Mouse (Mus musculus) forebrain, embryonic 13.5 days (tissue): Measurements from ENCODE around the gene Dcaf15. TPM values are rescaled to one million over a fixed set of nuclear protein-coding genes. Genes with fewer than 3 reads are reported as not detected.

Source experiments
- ATAC-seq: fragments of 200-750 bp; cut with Nextera tagmentation; 2 replicates; pipeline ENCODE4 v1.8.0; 2017
- H3K27ac ChIP-seq: fragments of 300-500 bp; sonication (generic); 2 replicates; pipeline ENCODE4 v1.5.1; 2015; ENCODE audit warnings: inconsistent platforms, mild to moderate bottlenecking, moderate library complexity
- H3K27me3 ChIP-seq: fragments of 300-500 bp; sonication (generic); 2 replicates; pipeline ENCODE4 v1.6.1; 2015; ENCODE audit warnings: mild to moderate bottlenecking, inconsistent platforms
- H3K36me3 ChIP-seq: fragments of 300-500 bp; sonication (generic); 2 replicates; pipeline ENCODE4 v1.6.1; 2015; ENCODE audit warnings: mild to moderate bottlenecking, inconsistent platforms; ENCODE audit not compliant: poor library complexity, severe bottlenecking
- H3K4me1 ChIP-seq: fragments of 300-500 bp; sonication (generic); 2 replicates; pipeline ENCODE4 v1.6.1; 2015; ENCODE audit warnings: inconsistent platforms
- H3K4me2 ChIP-seq: fragments of 300-500 bp; sonication (generic); 2 replicates; pipeline ENCODE4 v1.6.1; 2015; ENCODE audit warnings: inconsistent platforms, mild to moderate bottlenecking, moderate library complexity
- H3K4me3 ChIP-seq: fragments of 300-500 bp; sonication (generic); 2 replicates; pipeline ENCODE4 v1.5.1; 2015; ENCODE audit warnings: mild to moderate bottlenecking, inconsistent platforms
- H3K9ac ChIP-seq: fragments of 300-500 bp; sonication (generic); 2 replicates; pipeline ENCODE4 v1.6.1; 2015; ENCODE audit warnings: mild to moderate bottlenecking, inconsistent platforms
- H3K9me3 ChIP-seq: fragments of 300-500 bp; sonication (generic); replicated peaks from 2 replicates; pipeline ENCODE4 v1.6.1; 2016; ENCODE audit warnings: inconsistent platforms
- WGBS: fragments of 180-500 bp; shearing (Covaris S2); methylation state at CpG from one replicate; pipeline ENCODE4 v1.1.7; 2015; 5-methylcytosine and 5-hydroxymethylcytosine counted together
- polyA plus RNA-seq: library from polyadenylated mRNA; unstranded; fragments of >200 nt; fragmentation: Nextera tagmentation; extraction: Ambion mirVana; gene quantifications from 2 replicates; pipeline ENCODE4 v1.2.1, GENCODE M21; 2015

Gene Dcaf15
- polyA plus RNA-seq, 1 experiment from 2014 or later: 17.0 TPM

GRCm38 (mm10) chr8:84096061-84096460, 8.5 kb downstream of the Dcaf15 start:
- H3K27ac ChIP-seq: no peak overlapping the region
- H3K4me1 ChIP-seq: no peaks in the 10 kb centered on the region
- no peak overlapping the region for H3K4me3 ChIP-seq
- 73% methylated on average over 8 of the region's 8 CpGs for WGBS
- H3K36me3 ChIP-seq: peaks cover 99% of the 10 kb centered on the region
- H3K4me2 ChIP-seq: no peak overlapping the region
- no peaks in the 10 kb centered on the region for H3K9me3 ChIP-seq
- H3K9ac ChIP-seq: no peak overlapping the region
- ATAC-seq: no peak
- H3K27me3 ChIP-seq: no peaks in the 10 kb centered on the region

GRCm38 (mm10) chr8:84090585-84090984, 14.0 kb downstream of the Dcaf15 start:
- H3K36me3 ChIP-seq: peaks cover 97% of the 10 kb centered on the region
- no peak overlapping the region for H3K4me3 ChIP-seq
- H3K27me3 ChIP-seq: no peaks in the 10 kb centered on the region
- H3K9me3 ChIP-seq: no peaks in the 10 kb centered on the region
- no peak overlapping the region for H3K4me2 ChIP-seq
- 95% methylated on average over 8 of the region's 8 CpGs for WGBS
- H3K9ac ChIP-seq: no peak overlapping the region
- no peak overlapping the region for H3K27ac ChIP-seq
- no peaks in the 10 kb centered on the region for H3K4me1 ChIP-seq
- no peak for ATAC-seq

- Histone ChIP-seq H3K27me3 (no peaks in the 10 kb centered on the region), H3K36me3 (peaks cover 91% of the 10 kb centered on the region), H3K27ac (no peak overlapping the region), H3K4me3 (no peak overlapping the region), H3K4me2 (no peak overlapping the region), H3K9me3 (no peaks in the 10 kb centered on the region), H3K4me1 (peaks cover 5% of the 10 kb centered on the region; the same call in 1 of the 2 replicates), H3K9ac (no peak overlapping the region)
- ATAC-seq: no peak
- 68% methylated on average over 9 of the region's 9 CpGs for WGBS
These were observed 15.3 kb downstream of the Dcaf15 start for GRCm38 (mm10) chr8:84089277-84089676.

DNA sequence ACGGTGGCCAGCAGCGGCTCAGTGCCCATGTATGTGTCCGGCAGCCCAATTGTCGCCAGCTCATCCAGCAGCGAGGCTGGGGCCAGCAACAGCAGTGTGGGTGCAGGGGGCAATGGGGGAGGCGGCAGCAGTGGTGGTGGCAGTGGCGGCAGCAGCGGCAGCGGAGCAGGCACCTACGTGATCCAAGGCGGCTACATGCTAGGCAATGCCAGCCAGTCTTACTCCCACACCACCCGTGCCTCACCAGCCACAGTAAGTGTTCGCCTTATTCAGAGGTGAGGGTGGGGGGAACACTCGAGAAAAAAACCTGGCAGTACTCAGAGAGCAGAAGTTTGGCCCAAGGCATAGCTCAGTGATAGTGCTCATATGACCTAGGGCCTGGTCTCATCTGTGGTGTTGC, 16.7 kb downstream of the Dcaf15 start:
- no peak overlapping the region for H3K9ac ChIP-seq
- no peaks in the 10 kb centered on the region for H3K9me3 ChIP-seq
- no peak for ATAC-seq
- H3K4me1 ChIP-seq: peaks cover 10% of the 10 kb centered on the region
- WGBS: 95% methylated on average over 14 of the region's 14 CpGs
- no peak overlapping the region for H3K27ac ChIP-seq
- H3K36me3 ChIP-seq: peaks cover 91% of the 10 kb centered on the region
- no peak overlapping the region for H3K4me3 ChIP-seq
- no peaks in the 10 kb centered on the region for H3K27me3 ChIP-seq
- H3K4me2 ChIP-seq: no peak overlapping the region

DNA sequence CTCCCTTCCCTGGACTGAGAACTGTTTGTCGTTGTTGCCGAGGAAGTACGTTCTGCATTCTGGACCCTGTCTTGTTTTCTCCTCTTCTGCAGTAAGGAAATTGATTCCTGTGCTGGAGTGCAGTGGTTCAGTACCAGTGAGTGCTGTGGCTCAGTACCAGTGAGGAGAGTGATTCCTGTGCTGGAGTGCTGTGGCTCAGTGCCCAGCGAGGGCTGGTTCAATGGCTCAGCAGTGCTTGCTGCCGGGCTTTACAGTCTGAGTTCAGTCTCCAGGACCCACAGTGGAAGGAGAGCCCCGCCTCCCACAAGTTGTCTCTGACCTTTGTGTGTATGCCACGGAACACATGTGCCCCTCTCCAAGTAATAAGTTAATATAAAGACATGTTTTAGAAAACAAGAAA, 17.4 kb downstream of the Dcaf15 start:
- no peak overlapping the region for H3K4me3 ChIP-seq
- no peaks in the 10 kb centered on the region for H3K9me3 ChIP-seq
- H3K27ac ChIP-seq: no peak overlapping the region
- H3K4me1 ChIP-seq: peaks cover 10% of the 10 kb centered on the region
- no peak overlapping the region for H3K4me2 ChIP-seq
- H3K9ac ChIP-seq: no peak overlapping the region
- no peak for ATAC-seq
- H3K36me3 ChIP-seq: peaks cover 91% of the 10 kb centered on the region
- no peaks in the 10 kb centered on the region for H3K27me3 ChIP-seq
- 89% methylated on average over 7 of the region's 7 CpGs for WGBS

- ATAC-seq: no peak
- peaks cover 90% of the 10 kb centered on the region for H3K36me3 ChIP-seq
- H3K9ac ChIP-seq: 0 out of 2 replicates have a peak overlapping the region, but pooled peaks have one; percentile 38
- 0 out of 2 replicates have a peak overlapping the region, but pooled peaks have one; percentile 13 for H3K4me2 ChIP-seq
- no peaks in the 10 kb centered on the region for H3K27me3 ChIP-seq
- 26% methylated on average over 42 of the region's 42 CpGs for WGBS
- H3K4me1 ChIP-seq: peaks cover 10% of the 10 kb centered on the region
- no peak overlapping the region for H3K4me3 ChIP-seq
- H3K9me3 ChIP-seq: no peaks in the 10 kb centered on the region
- no peak overlapping the region for H3K27ac ChIP-seq
These were observed 20.0 kb downstream of the Dcaf15 start for GRCm38 (mm10) chr8:84084341-84085115.

DNA sequence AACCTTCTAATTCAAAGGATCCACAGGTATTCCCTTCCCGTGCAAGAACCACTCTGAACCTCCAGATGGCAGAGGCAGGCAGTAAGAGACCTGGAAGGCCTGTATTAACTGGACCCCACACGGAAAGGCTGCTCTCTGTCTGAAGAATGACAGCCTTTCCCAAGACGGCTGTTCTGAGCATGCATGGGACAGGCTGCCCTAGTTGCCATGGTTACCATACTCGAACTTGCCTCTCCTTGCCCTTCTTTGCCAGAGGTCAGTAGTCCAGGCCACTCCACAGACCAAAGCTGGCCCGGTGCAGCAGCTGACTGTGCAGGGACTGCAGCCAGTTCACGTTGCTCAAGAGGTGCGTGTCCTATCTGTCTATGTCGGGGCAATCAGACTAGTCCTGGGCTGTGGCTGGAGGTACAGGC, 20.7 kb downstream of the Dcaf15 start:
- Histone ChIP-seq H3K4me3 (no peak overlapping the region), H3K36me3 (peaks cover 88% of the 10 kb centered on the region), H3K4me2 (no peak overlapping the region), H3K27ac (no peak overlapping the region), H3K9ac (no peak overlapping the region), H3K27me3 (no peaks in the 10 kb centered on the region), H3K9me3 (no peaks in the 10 kb centered on the region), H3K4me1 (peaks cover 10% of the 10 kb centered on the region)
- WGBS: 31% methylated on average over 8 of the region's 8 CpGs
- 0 out of 2 replicates have a peak, but pooled peaks have one; percentile 22 for ATAC-seq

GRCm38 (mm10) chr8:84079206-84079605, 25.4 kb downstream of the Dcaf15 start:
- Histone ChIP-seq H3K27ac (no peak overlapping the region), H3K4me2 (no peak overlapping the region), H3K36me3 (peaks cover 83% of the 10 kb centered on the region), H3K9ac (no peak overlapping the region), H3K9me3 (no peaks in the 10 kb centered on the region), H3K27me3 (no peaks in the 10 kb centered on the region), H3K4me3 (no peak overlapping the region), H3K4me1 (peaks cover 5% of the 10 kb centered on the region)
- no peak for ATAC-seq
- WGBS: 88% methylated on average over 5 of the region's 5 CpGs

GRCm38 (mm10) chr8:84076849-84077248, 27.7 kb downstream of the Dcaf15 start:
- H3K9ac ChIP-seq: no peak overlapping the region
- 86% methylated on average over 3 of the region's 3 CpGs for WGBS
- no peaks in the 10 kb centered on the region for H3K27me3 ChIP-seq

DNA sequence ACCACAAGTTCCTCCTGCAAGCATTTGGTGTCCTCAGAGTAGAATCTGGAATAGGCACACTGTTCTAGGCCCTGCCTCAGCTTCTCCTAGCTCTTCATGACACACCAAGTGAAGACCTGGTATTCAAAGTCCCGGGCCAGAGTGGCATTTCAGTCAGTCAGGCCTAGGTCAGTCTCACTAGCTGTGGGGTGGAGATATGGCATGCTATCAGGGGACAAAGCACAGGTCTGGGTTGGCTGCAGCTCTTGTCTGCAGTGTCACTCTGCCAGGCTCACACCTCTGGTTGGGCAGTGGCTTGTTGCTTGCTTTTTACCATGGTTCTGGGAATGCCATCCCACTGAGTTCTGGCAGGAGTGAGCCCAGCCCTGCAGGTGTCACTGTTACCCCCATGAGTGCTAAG, 28.2 kb downstream of the Dcaf15 start:
- Histone ChIP-seq H3K4me2 (no peak overlapping the region), H3K9ac (no peak overlapping the region), H3K4me1 (peaks cover 23% of the 10 kb centered on the region), H3K9me3 (no peaks in the 10 kb centered on the region), H3K27me3 (no peaks in the 10 kb centered on the region), H3K4me3 (no peak overlapping the region), H3K36me3 (peaks cover 58% of the 10 kb centered on the region), H3K27ac (no peak overlapping the region)
- WGBS: 96% methylated on average over 1 of the region's 1 CpGs
- no peak for ATAC-seq

More at GRCm38 (mm10) chr8:84076849-84077248, 27.7 kb downstream of the Dcaf15 start:
- ATAC-seq: no peak
- Histone ChIP-seq H3K36me3 (peaks cover 61% of the 10 kb centered on the region), H3K4me3 (no peak overlapping the region), H3K27ac (no peak overlapping the region), H3K9me3 (no peaks in the 10 kb centered on the region), H3K4me1 (peaks cover 20% of the 10 kb centered on the region), H3K4me2 (no peak overlapping the region)

GRCm38 (mm10) chr8:84073230-84073976, 31.2 kb downstream of the Dcaf15 start:
- H3K4me2 ChIP-seq: peak overlapping the region; percentile 12; the same call in 1 of the 2 replicates
- H3K27ac ChIP-seq: peak overlapping the region; percentile 73
- no peaks in the 10 kb centered on the region for H3K27me3 ChIP-seq
- H3K36me3 ChIP-seq: peaks cover 33% of the 10 kb centered on the region
- 0 out of 2 replicates have a peak overlapping the region, but pooled peaks have one; percentile 35 for H3K9ac ChIP-seq
- H3K4me3 ChIP-seq: no peak overlapping the region
- H3K9me3 ChIP-seq: no peaks in the 10 kb centered on the region
- peaks cover 47% of the 10 kb centered on the region for H3K4me1 ChIP-seq
- 44% methylated on average over 10 of the region's 10 CpGs for WGBS
- peak; percentile 67; the same call in 1 of the 2 replicates for ATAC-seq

- no peak overlapping the region for H3K9ac ChIP-seq
- no peak overlapping the region for H3K4me2 ChIP-seq
- H3K4me1 ChIP-seq: peaks cover 57% of the 10 kb centered on the region
- H3K36me3 ChIP-seq: peaks cover 32% of the 10 kb centered on the region
- no peaks in the 10 kb centered on the region for H3K9me3 ChIP-seq
- ATAC-seq: no peak
- no peak overlapping the region for H3K4me3 ChIP-seq
- H3K27me3 ChIP-seq: no peaks in the 10 kb centered on the region
- no peak overlapping the region for H3K27ac ChIP-seq
- 87% methylated on average over 10 of the region's 10 CpGs for WGBS
These were observed 32.2 kb downstream of the Dcaf15 start for GRCm38 (mm10) chr8:84072321-84072720.
